9 mouse cellular contexts compared by ENCODE assay signal in the genomic region with DNA sequence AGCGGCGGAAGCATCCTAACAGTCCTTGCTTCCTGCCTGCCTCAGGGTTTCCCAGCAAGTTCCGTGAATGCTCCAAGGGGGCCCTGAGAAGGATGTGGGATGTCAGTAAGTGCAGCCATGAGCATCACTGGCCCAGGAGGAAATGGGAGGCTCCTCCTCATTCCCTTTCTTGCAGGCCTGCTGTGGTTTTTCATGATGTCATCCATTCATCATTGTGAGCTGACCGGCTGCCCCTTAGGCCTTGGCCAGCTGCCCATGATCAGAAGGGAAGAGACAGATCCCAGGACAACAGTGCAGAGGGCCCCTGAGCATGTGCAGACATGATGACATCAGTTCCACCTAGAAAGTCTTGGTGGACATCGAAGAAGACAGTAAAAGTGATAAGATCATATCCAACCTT. TPM values are rescaled to one million over a fixed set of nuclear protein-coding genes. Genes with fewer than 3 reads are reported as not detected.
DNase-seq lines count a peak whose midpoint lies in the region; ATAC-seq and TF ChIP-seq lines count a peak whose summit lies in the region.
"Had no signal": no experiment of that assay in that cellular context is flagged by ENCODE, and none has a peak within 500 bp of the region (broad histone marks: within the 10 kb centered on the region; RNA-seq: fewer than 3 reads in every experiment).

A gene (plus strand): TSS at position 262 of the 400 bp plus-strand sequence.

- DNase-seq in retina, postnatal 1 day: peak; percentile 70
- DNase-seq in retina, embryonic 14.5 days (ENCODE audit: low spot score): no peak
- DNase-seq in embryo, embryonic 11.5 days (ENCODE audit: low read depth, low spot score): peak; percentile 24
- no peak for DNase-seq in stomach, postnatal 0 days (ENCODE audit: low spot score)
- no peak for DNase-seq in left cerebral cortex, adult 11 months (ENCODE audit: low spot score)
- no peak for DNase-seq in thymus, adult 18-20 months

- H3K27ac ChIP-seq in kidney, embryonic 15.5 days: peak within 1 kb of the TSS; percentile 39; the same call in 1 of the 2 replicates
- no peak within 1 kb of the TSS for H3K27ac ChIP-seq in stomach, postnatal 0 days (replicated peaks)

- no peak for TF ChIP-seq EP300 in stomach, postnatal 0 days (optimal IDR thresholded peaks at IDR 0.05)

- ATAC-seq in kidney, embryonic 15.5 days (replicated peaks; ENCODE audit: low FRiP score): 0 out of 2 replicates have a peak, but pooled peaks have one; percentile 73
- ATAC-seq in stomach, postnatal 0 days (ENCODE audit: low FRiP score, low TSS enrichment): peak; percentile 24; the same call in 1 of the 2 replicates
- ATAC-seq in erythroblast, adult 5-6 weeks (replicated peaks; ENCODE audit: low FRiP score, poor library complexity, severe bottlenecking): no peak

- 33% methylated on average over 5 of the region's 5 CpGs for WGBS in kidney, embryonic 15.5 days
- WGBS in stomach, postnatal 0 days: 29% methylated on average over 3 of the region's 5 CpGs

- H3K4me1 ChIP-seq in kidney, embryonic 15.5 days: peaks cover 16% of the 10 kb centered on the region
- H3K4me1 ChIP-seq in stomach, postnatal 0 days (replicated peaks; ENCODE audit: control insufficient read depth, insufficient read depth): no peaks in the 10 kb centered on the region

- H3K9me3 ChIP-seq in kidney, embryonic 15.5 days (replicated peaks): no peaks in the 10 kb centered on the region
- H3K9me3 ChIP-seq in stomach, postnatal 0 days (ENCODE audit: control insufficient read depth, low read length): no peaks in the 10 kb centered on the region

- H3K4me3 ChIP-seq in kidney, embryonic 15.5 days (replicated peaks): no peak within 1 kb of the TSS
- H3K4me3 ChIP-seq in stomach, postnatal 0 days (ENCODE audit: low read depth, low read length): no peak within 1 kb of the TSS

- no peak for TF ChIP-seq CTCF in stomach, postnatal 0 days (IDR thresholded peaks at IDR 0.05; ENCODE audit: low read depth)

- no peaks in the 10 kb centered on the region for H3K36me3 ChIP-seq in kidney, embryonic 15.5 days
- H3K36me3 ChIP-seq in stomach, postnatal 0 days (ENCODE audit: control insufficient read depth, insufficient read depth, low read length): no peaks in the 10 kb centered on the region

- H3K4me2 ChIP-seq in kidney, embryonic 15.5 days: no peak within 1 kb of the TSS
- H3K4me2 ChIP-seq in stomach, postnatal 0 days (replicated peaks; ENCODE audit: low read depth): no peak within 1 kb of the TSS

- no peaks in the 10 kb centered on the region for H3K27me3 ChIP-seq in kidney, embryonic 15.5 days
- H3K27me3 ChIP-seq in stomach, postnatal 0 days (ENCODE audit: control insufficient read depth, insufficient read depth, low read length): no peaks in the 10 kb centered on the region

- H3K9ac ChIP-seq in kidney, embryonic 15.5 days: no peak within 1 kb of the TSS
- H3K9ac ChIP-seq in stomach, postnatal 0 days (ENCODE audit: low read length): no peak within 1 kb of the TSS

RNA-seq across cellular contexts. Expression of the gene that starts here (rescaled TPM):
- polyA plus RNA-seq in kidney, embryonic 15.5 days (2015; fragmentation: Nextera tagmentation; extraction: Ambion mirVana): 0.12 and 0.22 TPM in 2 replicates
- polyA plus RNA-seq in stomach, postnatal 0 days (2015; fragmentation: Nextera tagmentation; extraction: Ambion mirVana): not detected in 2 replicates
- not detected in 2 replicates for total RNA-seq in erythroblast, adult 5-6 weeks (2015; ENCODE audit: low replicate concordance)
- total RNA-seq in erythroblast, adult 5-6 weeks (2017; ENCODE audit: low replicate concordance): not detected in 2 replicates
- total RNA-seq: gastrocnemius, postnatal 4 days had no signal

Comparison
In these comparisons a context has a peak if more than half of its experiments do, and no peak if none do; other contexts are left out.
1. DNase-seq: peak in retina, postnatal 1 day (single experiment) and embryo, embryonic 11.5 days (single experiment); none in retina, embryonic 14.5 days (single experiment), stomach, postnatal 0 days (single experiment), left cerebral cortex, adult 11 months (single experiment) and thymus, adult 18-20 months (0 of 2).
2. Peak in ATAC-seq and H3K27ac ChIP-seq in kidney, embryonic 15.5 days; RNA of the gene not detected or under 1 TPM.
3. Peak in ATAC-seq in stomach, postnatal 0 days; RNA of the gene not detected or under 1 TPM.